Mouse (Mus musculus) liver, embryonic 14.5 days (tissue): ENCODE results near the gene Dpm1.

ENCODE experiments used
- CTCF ChIP-seq: IDR thresholded peaks from 2 replicates; pipeline ENCODE4 v1.5.1; 2016; ENCODE audit warnings: antibody characterized with exemption, low read depth, control low read depth
- EP300 ChIP-seq: IDR thresholded peaks from 2 replicates; pipeline ENCODE4 v1.6.1; 2016; ENCODE audit warnings: antibody characterized with exemption, low read depth

DNA sequence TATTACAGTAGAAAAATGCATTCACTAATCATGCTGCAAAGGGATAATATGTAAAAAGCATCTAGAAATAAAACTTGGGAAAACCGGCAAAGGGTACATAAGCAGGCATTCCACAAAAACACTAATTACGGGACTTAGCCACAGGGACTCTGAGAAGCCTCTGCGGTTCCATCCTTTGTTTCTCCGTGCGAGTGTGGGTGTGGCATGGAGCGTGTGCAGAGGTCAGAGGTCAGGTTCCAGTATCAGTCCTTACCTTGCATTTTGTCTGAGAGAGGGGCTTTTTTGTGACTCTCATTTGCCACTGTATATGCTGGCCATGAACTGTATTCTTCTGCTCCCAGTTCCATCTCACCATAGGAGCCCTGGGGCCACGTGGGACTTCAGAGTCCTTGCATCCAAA lies 54.4 kb downstream of the Dpm1 start:
- TF ChIP-seq EP300, result no peak
- TF ChIP-seq CTCF, result no peak
